Mouse (Mus musculus) kidney, postnatal 0 days (tissue): ENCODE data around the gene Wnk4. TPM values are rescaled to one million over a fixed set of nuclear protein-coding genes. Genes with fewer than 3 reads are reported as not detected.
A peak's percentile ranks its signal among the peaks of the same experiment; 100 is the strongest.

ENCODE experiments used
- ATAC-seq: fragments of 200-750 bp; cut with Nextera tagmentation; replicated peaks from 2 replicates; pipeline ENCODE4 v1.8.0; 2017; ENCODE audit warnings: low read depth, moderate number of reproducible peaks, moderate TSS enrichment, moderate library complexity; ENCODE audit not compliant: low FRiP score
- DNase-seq: peaks from one replicate; pipeline ENCODE4 v3.0.0-alpha.2; 2016; ENCODE audit warnings: low spot score
- H3K27ac ChIP-seq: fragments of 300-500 bp; sonication (generic); 2 replicates; pipeline ENCODE4 v1.5.1; 2014; ENCODE audit warnings: mild to moderate bottlenecking
- H3K27me3 ChIP-seq: fragments of 300-500 bp; sonication (generic); 2 replicates; pipeline ENCODE4 v1.6.1; 2014; ENCODE audit warnings: low read length, mixed read lengths; ENCODE audit not compliant: insufficient read depth
- H3K36me3 ChIP-seq: fragments of 300-500 bp; sonication (generic); 2 replicates; pipeline ENCODE4 v1.6.1; 2014; ENCODE audit warnings: low read length, mixed read lengths; ENCODE audit not compliant: insufficient read depth
- H3K4me1 ChIP-seq: fragments of 300-500 bp; sonication (generic); replicated peaks from 2 replicates; pipeline ENCODE4 v1.6.1; 2014; ENCODE audit warnings: antibody characterized with exemption, low read length, mixed read lengths; ENCODE audit not compliant: insufficient read depth
- H3K4me2 ChIP-seq: fragments of 300-500 bp; sonication (generic); 2 replicates; pipeline ENCODE4 v1.6.1; 2014; ENCODE audit warnings: mild to moderate bottlenecking, low read length, moderate library complexity, mixed read lengths
- H3K4me3 ChIP-seq: fragments of 300-500 bp; sonication (generic); replicated peaks from 2 replicates; pipeline ENCODE4 v1.5.1; 2014; ENCODE audit warnings: low read depth, low read length
- H3K9ac ChIP-seq: fragments of 300-500 bp; sonication (generic); 2 replicates; pipeline ENCODE4 v1.6.1; 2014; ENCODE audit warnings: low read depth, low read length
- H3K9me3 ChIP-seq: fragments of 300-500 bp; sonication (generic); replicated peaks from 2 replicates; pipeline ENCODE4 v1.6.1; 2016; ENCODE audit warnings: low read length, inconsistent platforms, mixed read lengths
- CTCF ChIP-seq: IDR thresholded peaks from 2 replicates; pipeline ENCODE4 v1.5.1; 2016; ENCODE audit warnings: antibody characterized with exemption, low read depth, mild to moderate bottlenecking, moderate library complexity
- WGBS: fragments of 180-500 bp; shearing (Covaris S2); extraction: QIAGEN DNeasy Blood & Tissue Kit; methylation state at CpG from one replicate; pipeline ENCODE4 v1.1.7; 2014; 5-methylcytosine and 5-hydroxymethylcytosine counted together
- polyA plus RNA-seq: library from polyadenylated mRNA; unstranded; fragments of >200 nt; fragmentation: Nextera tagmentation; extraction: Ambion mirVana; gene quantifications from 2 replicates; pipeline ENCODE4 v1.2.1, GENCODE M21; 2015

The Wnk4 gene
- polyA plus RNA-seq, 1 experiment from 2014 or later, result 48.8 TPM

DNA sequence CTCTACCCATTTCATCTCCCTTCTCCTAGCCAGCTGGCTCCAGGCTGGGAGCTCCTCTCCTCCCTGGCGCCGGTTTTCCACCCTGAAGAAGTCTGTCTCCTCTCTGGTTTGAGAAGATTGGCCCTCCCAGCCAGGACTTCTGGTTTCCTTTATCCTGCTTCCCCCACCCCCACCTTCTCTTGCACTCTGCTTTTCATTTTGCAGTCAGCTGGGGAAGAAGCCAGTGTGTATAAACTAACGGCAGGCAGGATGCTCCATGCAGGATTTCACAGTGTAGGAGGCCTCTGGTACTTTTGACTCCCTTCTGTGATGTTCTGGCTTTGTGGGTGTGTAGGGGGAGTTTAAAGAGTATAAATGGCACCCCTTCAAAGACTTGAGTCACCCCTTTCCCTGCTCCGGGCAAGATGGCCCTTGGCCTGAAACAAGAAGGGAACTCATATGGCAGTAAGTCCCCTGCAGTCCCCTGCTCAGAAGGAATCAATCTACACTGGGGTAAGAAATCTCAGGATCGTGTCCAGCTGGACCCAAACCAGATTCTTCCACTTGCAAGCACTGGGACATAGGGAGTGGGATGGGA, 22.2 kb upstream of the Wnk4 start:
- Histone ChIP-seq H3K27me3 (no peaks in the 10 kb centered on the region), H3K4me2 (no peak overlapping the region), H3K9me3 (no peaks in the 10 kb centered on the region), H3K27ac (peak overlapping the region; percentile 66), H3K4me1 (no peaks in the 10 kb centered on the region), H3K9ac (no peak overlapping the region), H3K4me3 (no peak overlapping the region), H3K36me3 (no peaks in the 10 kb centered on the region)
- TF ChIP-seq CTCF, result no peak
- DNase-seq (no peak), ATAC-seq (no peak)
- WGBS, result 29% methylated on average over 5 of the region's 5 CpGs

DNA sequence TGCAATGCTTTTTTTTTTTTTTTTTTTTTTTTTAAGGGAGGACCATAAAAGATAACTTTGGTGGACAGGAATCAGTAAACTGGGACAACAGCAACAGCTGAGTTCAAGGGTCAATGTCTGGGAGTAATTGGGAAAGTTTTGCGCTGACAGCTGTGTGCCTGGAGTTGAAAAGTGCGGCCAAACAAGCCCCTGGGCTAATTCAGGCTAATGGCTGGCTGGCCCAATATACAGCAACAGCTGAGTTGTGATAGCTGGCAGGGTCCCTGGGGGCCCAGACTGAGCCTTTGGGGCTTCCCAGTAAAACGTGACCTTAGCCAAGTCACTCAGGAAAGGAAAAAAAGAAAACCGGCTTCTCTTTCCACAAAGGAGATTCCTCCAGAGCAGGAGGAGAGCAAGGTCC, 15.3 kb upstream of the Wnk4 start:
- H3K27me3 ChIP-seq, result no peaks in the 10 kb centered on the region
- H3K4me1 ChIP-seq, result peaks cover 16% of the 10 kb centered on the region; the same call in 1 of the 2 replicates
- DNase-seq (no peak), ATAC-seq (no peak)
- H3K36me3 ChIP-seq, result no peaks in the 10 kb centered on the region
- no peaks in the 10 kb centered on the region for H3K9me3 ChIP-seq
- H3K4me2 ChIP-seq, result peak overlapping the region; percentile 74; the same call in 1 of the 2 replicates
- H3K27ac ChIP-seq, result peak overlapping the region; percentile 87
- H3K4me3 ChIP-seq, result peak overlapping the region; percentile 58; the same call in 1 of the 2 replicates
- WGBS, result 16% methylated on average over 4 of the region's 4 CpGs
- peak overlapping the region; percentile 71; the same call in 1 of the 2 replicates for H3K9ac ChIP-seq
- no peak for TF ChIP-seq CTCF

DNA sequence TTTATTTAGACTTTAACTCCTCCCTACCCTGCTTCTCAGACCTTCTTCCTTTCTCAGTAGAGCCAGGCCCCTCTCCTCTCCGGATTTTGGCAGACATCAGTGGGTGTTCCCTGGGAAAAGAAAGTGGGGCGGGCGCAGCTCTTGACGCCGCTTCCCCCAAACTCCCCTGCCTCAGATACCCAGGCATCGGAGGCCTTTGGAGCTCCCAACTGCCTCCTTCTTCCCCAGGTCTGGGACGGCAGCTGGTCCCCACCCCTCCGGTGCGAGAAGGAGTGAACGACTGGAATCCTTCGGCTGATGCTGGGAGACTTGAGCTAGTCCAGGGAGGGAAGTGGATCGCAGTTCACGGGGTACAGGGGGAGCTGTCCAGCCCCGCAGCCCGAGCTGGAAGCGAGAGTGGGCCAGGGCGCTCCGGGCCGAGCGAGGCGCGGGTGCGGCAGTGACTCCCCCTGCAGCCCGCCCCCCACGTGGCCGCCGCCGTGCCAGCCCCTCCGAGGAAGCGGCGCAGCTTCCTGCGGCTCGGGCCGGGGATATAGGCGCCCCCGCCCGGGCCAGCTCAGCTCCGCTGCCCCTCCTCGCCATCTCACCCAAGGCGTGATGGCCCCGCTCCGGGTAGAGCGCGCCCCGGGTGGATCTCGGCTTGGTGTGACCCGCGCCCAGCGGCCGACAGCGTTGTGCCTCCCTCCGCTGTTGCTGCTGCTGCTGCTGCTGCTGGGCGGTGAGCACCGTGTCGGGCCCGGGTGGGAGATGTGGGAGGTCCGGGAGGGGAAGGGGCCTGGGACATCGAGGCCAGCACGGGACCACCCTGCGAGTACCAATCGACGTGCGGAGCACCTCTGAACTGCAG, 14.3 kb upstream of the Wnk4 start, which contains the start of gene Ramp2:
Gene Ramp2, plus strand, starts transcription at position 174 of the 847 bp plus-strand sequence.
- Histone ChIP-seq H3K4me1 (peaks cover 16% of the 10 kb centered on the region; the same call in 1 of the 2 replicates), H3K36me3 (no peaks in the 10 kb centered on the region), H3K27me3 (no peaks in the 10 kb centered on the region), H3K9me3 (no peaks in the 10 kb centered on the region), H3K9ac (peak within 1 kb of the TSS; percentile 71), H3K4me2 (peak within 1 kb of the TSS; percentile 74), H3K27ac (peak within 1 kb of the TSS; percentile 87), H3K4me3 (peak within 1 kb of the TSS; percentile 58)
- WGBS, result 1% methylated on average over 61 of the region's 63 CpGs
- TF ChIP-seq CTCF, result peak; percentile 5; the same call in 1 of the 2 replicates
- peak; percentile 73 for DNase-seq
- peak; percentile 67 for ATAC-seq

DNA sequence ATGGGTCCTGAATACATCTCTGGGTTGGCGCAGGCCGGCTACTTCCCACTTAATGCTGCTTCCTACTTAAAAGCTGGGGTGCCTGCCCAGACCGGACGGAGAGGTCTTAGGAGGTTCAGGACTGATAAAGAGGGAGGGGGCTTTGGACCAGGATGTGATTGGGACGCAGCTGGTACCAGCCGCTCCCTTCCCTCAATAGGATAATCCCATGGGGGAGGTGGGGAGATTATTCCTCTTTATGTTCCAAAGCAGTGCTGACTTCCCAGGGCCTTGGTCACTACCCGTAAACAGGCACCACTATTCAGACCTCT, 13.7 kb upstream of the Wnk4 start:
- ATAC-seq (no peak), DNase-seq (no peak)
- Histone ChIP-seq H3K36me3 (no peaks in the 10 kb centered on the region), H3K27me3 (no peaks in the 10 kb centered on the region), H3K27ac (peak overlapping the region; percentile 87), H3K4me1 (peaks cover 16% of the 10 kb centered on the region; the same call in 1 of the 2 replicates), H3K4me3 (peak overlapping the region; percentile 58), H3K9ac (peak overlapping the region; percentile 71), H3K4me2 (peak overlapping the region; percentile 74), H3K9me3 (no peaks in the 10 kb centered on the region)
- WGBS, result 12% methylated on average over 7 of the region's 7 CpGs
- no peak for TF ChIP-seq CTCF

DNA sequence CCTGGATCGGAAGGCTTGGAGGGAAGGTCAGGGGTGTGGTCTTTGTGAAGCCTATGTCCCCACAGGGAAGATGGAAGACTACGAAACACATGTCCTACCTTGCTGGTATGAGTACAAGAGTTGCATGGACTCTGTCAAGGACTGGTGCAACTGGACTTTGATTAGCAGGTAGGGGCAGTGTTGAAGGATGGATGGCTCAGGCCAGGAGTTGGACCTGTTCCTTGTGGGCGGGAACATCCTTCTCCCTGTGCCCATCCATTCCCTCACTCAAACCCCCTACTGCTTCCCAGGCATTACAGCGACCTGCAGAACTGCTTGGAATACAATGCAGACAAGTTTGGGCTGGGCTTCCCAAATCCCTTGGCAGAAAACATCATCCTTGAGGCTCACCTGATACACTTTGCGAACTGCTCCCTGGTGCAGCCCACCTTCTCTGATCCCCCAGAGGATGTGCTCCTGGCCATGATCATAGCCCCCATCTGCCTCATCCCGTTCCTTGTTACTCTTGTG, 12.8 kb upstream of the Wnk4 start:
- Histone ChIP-seq H3K27ac (peak overlapping the region; percentile 87), H3K4me2 (peak overlapping the region; percentile 74), H3K9ac (peak overlapping the region; percentile 71), H3K36me3 (no peaks in the 10 kb centered on the region), H3K27me3 (no peaks in the 10 kb centered on the region), H3K9me3 (no peaks in the 10 kb centered on the region), H3K4me3 (peak overlapping the region; percentile 58), H3K4me1 (peaks cover 16% of the 10 kb centered on the region; the same call in 1 of the 2 replicates)
- ATAC-seq (no peak), DNase-seq (no peak)
- WGBS, result 77% methylated on average over 6 of the region's 6 CpGs
- no peak for TF ChIP-seq CTCF

DNA sequence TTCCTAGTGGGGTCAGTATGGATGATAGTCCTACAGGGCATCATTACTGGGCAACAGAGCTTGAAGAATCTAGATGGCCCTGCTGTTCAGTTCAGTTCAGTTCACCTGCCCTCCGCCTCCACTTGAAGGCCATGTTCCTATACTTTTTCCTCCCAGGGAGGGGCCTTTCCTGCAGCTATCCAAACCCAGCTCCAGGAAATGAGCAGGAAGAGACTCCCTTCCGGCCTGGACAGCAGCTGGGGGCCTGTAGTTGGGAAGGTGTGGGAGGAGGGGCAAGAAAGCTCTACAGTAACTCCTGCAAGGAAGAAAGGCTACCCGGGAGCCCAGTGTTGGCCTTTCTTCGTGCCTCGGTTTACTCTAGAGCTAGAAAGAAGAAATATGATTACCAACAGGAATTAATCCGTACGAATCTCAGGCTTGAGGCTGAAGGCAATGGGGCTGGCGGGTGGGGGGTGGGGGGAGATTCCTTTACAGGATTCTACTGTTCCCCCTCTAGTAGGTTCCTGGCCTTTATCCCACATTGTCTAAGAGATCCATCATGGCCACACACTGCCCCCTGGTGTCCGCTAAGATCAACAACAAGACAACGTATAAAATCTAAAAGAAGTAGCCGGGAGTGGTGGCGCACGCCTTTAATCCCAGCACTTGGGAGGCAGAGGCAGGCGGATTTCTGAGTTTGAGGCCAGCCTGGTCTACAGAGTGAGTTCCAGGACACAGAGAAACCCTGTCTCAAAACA, 11.9 kb upstream of the Wnk4 start:
- H3K36me3 ChIP-seq, result no peaks in the 10 kb centered on the region
- peaks cover 16% of the 10 kb centered on the region; the same call in 1 of the 2 replicates for H3K4me1 ChIP-seq
- no peaks in the 10 kb centered on the region for H3K9me3 ChIP-seq
- 18% methylated on average over 14 of the region's 14 CpGs for WGBS
- DNase-seq, result peak; percentile 95
- peak; percentile 79 for TF ChIP-seq CTCF
- H3K4me3 ChIP-seq, result 0 out of 2 replicates have a peak overlapping the region, but pooled peaks have one; percentile 58
- 0 out of 2 replicates have a peak, but pooled peaks have one; percentile 3 for ATAC-seq
- peak overlapping the region; percentile 74 for H3K4me2 ChIP-seq
- H3K27ac ChIP-seq, result peak overlapping the region; percentile 87
- H3K27me3 ChIP-seq, result no peaks in the 10 kb centered on the region
- no peak overlapping the region for H3K9ac ChIP-seq
